Mouse (Mus musculus) left cerebral cortex, adult 9 months (tissue): Measurements from ENCODE around the gene Gm17581.

Experiments used
- DNase-seq, 2 experiments: peaks; one replicate each; pipeline ENCODE4 v3.0.0; 2022; ENCODE audit warnings: low spot score in 2 of 2

Gene Gm17581

DNA sequence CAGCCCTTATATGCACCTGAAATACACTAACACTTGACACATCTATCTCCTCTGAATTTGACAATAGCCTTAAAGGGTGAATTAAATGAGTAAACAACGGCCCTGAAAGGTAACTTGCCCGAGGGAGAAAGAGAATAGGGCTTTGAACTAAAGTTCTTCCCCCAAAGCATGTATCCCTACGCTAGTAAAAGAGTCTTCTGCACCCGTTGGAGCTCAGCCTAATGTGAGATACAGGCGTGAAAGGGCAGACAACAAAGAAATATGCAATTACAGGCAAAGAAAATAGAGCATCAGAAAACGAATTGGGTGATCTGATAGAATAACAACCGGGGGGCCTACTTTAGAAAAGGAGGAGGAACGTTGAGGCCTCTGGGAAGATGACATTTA is 44.3 kb downstream of the Gm17581 start:
- DNase-seq: no peak

DNA sequence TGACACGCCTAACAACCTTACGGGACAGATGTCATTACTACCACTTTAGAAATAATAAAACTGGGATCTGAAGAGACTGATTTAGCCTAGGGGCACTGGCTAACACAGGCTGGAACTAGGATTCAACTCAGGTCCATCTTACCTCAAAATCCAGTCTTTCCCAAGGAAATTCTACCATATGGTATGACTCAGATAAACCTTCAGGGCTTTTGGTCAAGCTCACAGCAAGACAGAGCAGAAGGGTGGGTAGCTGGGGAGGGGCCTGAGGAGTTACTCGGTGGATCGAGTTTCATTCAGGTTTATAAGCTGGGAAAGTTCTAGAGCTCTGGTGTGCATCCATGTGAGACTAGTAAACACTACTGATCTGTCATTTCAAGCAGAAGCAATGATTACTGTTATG is 46.5 kb downstream of the Gm17581 start:
- no peak for DNase-seq

DNA sequence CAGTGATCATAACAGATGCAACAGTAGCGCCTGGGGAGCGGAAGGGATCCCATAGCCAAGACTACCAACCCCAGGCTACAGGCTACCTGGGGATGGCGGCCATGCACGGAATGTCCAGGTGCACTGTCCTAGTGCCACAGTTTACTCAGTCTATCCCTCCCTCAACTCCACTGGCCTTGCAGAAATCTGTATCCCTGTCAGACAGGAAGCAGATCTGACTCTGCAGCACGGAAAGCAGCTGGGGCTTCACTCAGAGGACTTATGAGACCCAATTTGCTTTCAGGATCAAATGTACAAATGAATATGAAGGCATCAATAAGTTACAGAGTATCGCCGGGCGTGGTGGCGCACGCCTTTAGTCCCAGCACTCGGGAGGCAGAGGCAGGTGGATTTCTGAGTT is 47.9 kb downstream of the Gm17581 start:
- no peak for DNase-seq

DNA sequence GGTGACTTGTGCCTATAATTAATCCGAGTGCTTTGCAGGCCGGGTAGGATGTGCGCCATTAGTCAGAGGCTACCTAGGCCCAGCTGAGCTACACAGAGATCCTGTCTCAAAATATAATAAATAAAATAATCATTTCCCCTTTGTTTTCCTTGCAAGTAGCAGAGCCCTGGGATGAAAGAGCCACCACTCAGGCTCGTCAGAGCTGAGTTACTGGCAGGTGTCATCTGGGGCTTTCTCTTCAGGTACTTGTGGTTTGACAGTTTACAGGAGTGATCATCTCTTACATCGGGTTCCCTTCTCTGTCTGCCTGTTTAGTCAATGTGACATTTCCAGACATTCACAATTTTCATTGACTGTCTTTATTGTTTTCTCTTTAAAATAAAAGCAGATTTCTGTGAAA is 49.1 kb downstream of the Gm17581 start:
- DNase-seq: no peak
